Mouse (Mus musculus) stomach, postnatal 0 days (tissue): ENCODE measurements at regions not wholly inside any gene's neighbourhood (a gene's known extent, or its start where the extent isn't known, plus 50 kb on each side); places are given as distances from the start of the nearest gene placed in this dataset.

Experiments
- ATAC-seq: fragments of 200-750 bp; cut with Nextera tagmentation; 2 replicates; pipeline ENCODE4 v1.8.0; 2017; ENCODE audit not compliant: low FRiP score, low TSS enrichment
- DNase-seq: peaks from one replicate; pipeline ENCODE4 v3.0.0-alpha.2; 2016; ENCODE audit warnings: low spot score
- H3K27ac ChIP-seq: fragments of 300-500 bp; sonication (generic); replicated peaks from 2 replicates; pipeline ENCODE4 v1.5.1; 2014; ENCODE audit warnings: mild to moderate bottlenecking, control low read depth
- H3K27me3 ChIP-seq: fragments of 300-500 bp; sonication (generic); 2 replicates; pipeline ENCODE4 v1.6.1; 2014; ENCODE audit warnings: low read length; ENCODE audit not compliant: control insufficient read depth, insufficient read depth
- H3K36me3 ChIP-seq: fragments of 300-500 bp; sonication (generic); 2 replicates; pipeline ENCODE4 v1.6.1; 2014; ENCODE audit warnings: low read length, mixed read lengths; ENCODE audit not compliant: control insufficient read depth, insufficient read depth
- H3K4me1 ChIP-seq: fragments of 300-500 bp; sonication (generic); replicated peaks from 2 replicates; pipeline ENCODE4 v1.6.1; 2014; ENCODE audit warnings: antibody characterized with exemption; ENCODE audit not compliant: control insufficient read depth, insufficient read depth
- H3K4me2 ChIP-seq: fragments of 300-500 bp; sonication (generic); replicated peaks from 2 replicates; pipeline ENCODE4 v1.6.1; 2014; ENCODE audit warnings: low read depth, mild to moderate bottlenecking, control low read depth, moderate library complexity
- H3K4me3 ChIP-seq: fragments of 300-500 bp; sonication (generic); 2 replicates; pipeline ENCODE4 v1.5.1; 2014; ENCODE audit warnings: low read depth, low read length, control low read depth
- H3K9ac ChIP-seq: fragments of 300-500 bp; sonication (generic); 2 replicates; pipeline ENCODE4 v1.6.1; 2014; ENCODE audit warnings: mild to moderate bottlenecking, low read length, control low read depth, mixed read lengths
- H3K9me3 ChIP-seq: fragments of 300-500 bp; sonication (generic); 2 replicates; pipeline ENCODE4 v1.6.1; 2016; ENCODE audit warnings: low read length; ENCODE audit not compliant: control insufficient read depth
- CTCF ChIP-seq: IDR thresholded peaks from 2 replicates; pipeline ENCODE4 v1.5.1; 2016; ENCODE audit warnings: antibody characterized with exemption, low read depth, mild to moderate bottlenecking, moderate library complexity
- EP300 ChIP-seq: optimal IDR thresholded peaks from 2 replicates; pipeline ENCODE3; 2016; ENCODE audit warnings: antibody characterized with exemption
- WGBS: fragments of 180-500 bp; shearing (Covaris S2); extraction: QIAGEN DNeasy Blood & Tissue Kit; methylation state at CpG from one replicate; pipeline ENCODE4 v1.1.7; 2014; 5-methylcytosine and 5-hydroxymethylcytosine counted together

DNA sequence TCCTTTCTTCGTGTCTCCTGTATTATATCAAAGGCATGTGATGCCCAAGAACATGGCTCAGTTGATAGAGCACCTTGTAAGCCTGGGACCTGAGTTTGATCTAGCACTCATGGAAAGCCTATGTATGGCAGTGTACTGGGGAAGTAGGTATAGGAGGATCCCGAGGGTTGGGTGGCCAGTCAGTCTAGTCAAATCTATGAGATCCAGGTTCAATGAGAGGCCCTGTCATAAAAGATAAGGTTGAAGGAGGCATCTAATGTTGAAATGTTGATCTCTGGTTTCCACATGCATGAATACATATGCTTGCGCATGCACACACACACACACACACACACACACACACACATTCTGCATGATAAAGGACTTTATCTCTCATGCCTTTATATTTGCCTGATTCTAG, 178.6 kb upstream of the Map3k1 start:
- TF ChIP-seq CTCF (no peak), EP300 (no peak)
- 90% methylated on average over 3 of the region's 3 CpGs for WGBS
- Histone ChIP-seq H3K27ac (no peak overlapping the region), H3K9me3 (no peaks in the 10 kb centered on the region), H3K4me2 (no peak overlapping the region), H3K36me3 (no peaks in the 10 kb centered on the region), H3K27me3 (no peaks in the 10 kb centered on the region), H3K9ac (no peak overlapping the region), H3K4me1 (no peaks in the 10 kb centered on the region), H3K4me3 (no peak overlapping the region)
- no peak for ATAC-seq
- DNase-seq, result no peak

DNA sequence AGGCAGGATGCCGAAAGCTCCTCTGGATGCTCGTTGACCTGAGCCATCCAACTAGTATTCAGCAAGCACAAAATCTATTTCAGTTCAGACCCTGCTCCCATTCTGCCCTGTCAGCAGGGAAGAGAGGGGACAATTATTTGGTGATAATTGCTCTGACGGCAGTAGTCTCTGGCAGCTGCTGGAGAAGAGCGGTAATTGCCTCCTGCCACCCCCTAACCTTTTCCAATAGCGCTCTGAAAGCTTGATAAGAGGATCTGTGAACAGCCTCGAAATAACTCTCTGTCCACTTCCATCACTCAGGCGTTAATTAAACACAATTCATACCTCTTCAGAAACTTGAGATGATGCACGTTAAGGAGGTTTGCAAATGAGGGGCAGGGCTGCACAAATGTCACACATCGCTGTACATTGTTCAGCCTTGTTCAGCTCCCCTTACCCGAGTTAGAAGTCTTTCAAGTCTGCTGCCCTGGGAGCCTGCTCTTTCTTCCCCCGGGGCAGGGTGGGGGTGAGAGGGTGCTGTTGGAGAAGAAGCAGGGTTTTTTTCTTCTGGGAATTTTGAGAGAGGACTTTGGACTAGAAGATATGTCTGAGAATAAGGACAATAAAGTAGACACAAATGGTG, 182.2 kb upstream of the Map3k1 start:
- TF ChIP-seq EP300, result no peak
- TF ChIP-seq CTCF, result no peak
- DNase-seq (no peak), ATAC-seq (no peak)
- Histone ChIP-seq H3K27ac (no peak overlapping the region), H3K27me3 (no peaks in the 10 kb centered on the region), H3K4me2 (no peak overlapping the region), H3K9me3 (no peaks in the 10 kb centered on the region), H3K36me3 (no peaks in the 10 kb centered on the region), H3K9ac (no peak overlapping the region), H3K4me3 (no peak overlapping the region), H3K4me1 (no peaks in the 10 kb centered on the region)
- WGBS, result 43% methylated on average over 11 of the region's 11 CpGs

DNA sequence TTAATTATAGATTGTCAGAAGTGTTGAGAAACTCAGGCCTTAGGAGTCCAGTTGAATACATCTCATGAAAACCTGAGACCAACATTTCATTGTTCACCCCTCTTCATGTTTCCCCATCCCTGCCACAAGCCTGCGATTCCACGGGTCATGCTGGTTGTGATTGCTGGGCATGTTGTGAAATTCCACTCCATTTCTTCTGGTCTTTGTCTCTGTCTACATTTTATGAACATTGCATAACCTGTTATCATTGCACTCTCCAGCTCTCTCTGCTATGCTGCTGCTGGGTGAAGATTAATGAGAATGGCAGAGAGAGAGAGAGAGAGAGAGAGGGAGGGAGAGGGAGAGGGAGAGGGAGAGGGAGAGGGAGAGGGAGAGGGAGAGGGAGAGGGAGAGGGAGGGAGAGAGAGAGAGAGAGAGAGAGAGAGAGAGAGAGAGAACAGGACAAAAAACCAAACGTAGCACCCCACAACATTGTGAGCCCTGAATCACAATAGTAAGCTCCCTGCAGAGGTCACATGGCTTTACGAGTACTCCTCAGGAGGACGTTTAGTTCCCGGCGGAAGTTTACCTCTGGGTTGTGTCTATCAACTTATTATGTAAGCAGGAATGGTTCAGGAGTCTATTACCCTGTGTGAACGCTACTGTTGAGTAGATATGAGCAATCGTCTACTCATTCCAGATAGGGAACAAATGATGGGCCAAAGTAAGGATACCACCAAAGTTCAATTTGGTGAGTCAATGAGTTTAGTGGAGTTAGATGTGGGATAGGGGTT, 183.5 kb upstream of the Map3k1 start:
- DNase-seq (no peak), ATAC-seq (no peak)
- H3K9me3 ChIP-seq, result no peaks in the 10 kb centered on the region
- H3K4me1 ChIP-seq, result no peaks in the 10 kb centered on the region
- H3K27me3 ChIP-seq, result no peaks in the 10 kb centered on the region
- H3K9ac ChIP-seq, result no peak overlapping the region
- WGBS, result 71% methylated on average over 9 of the region's 9 CpGs
- TF ChIP-seq EP300 (no peak), CTCF (no peak)
- H3K4me2 ChIP-seq, result no peak overlapping the region
- H3K36me3 ChIP-seq, result no peaks in the 10 kb centered on the region
- no peak overlapping the region for H3K27ac ChIP-seq
- no peak overlapping the region for H3K4me3 ChIP-seq

DNA sequence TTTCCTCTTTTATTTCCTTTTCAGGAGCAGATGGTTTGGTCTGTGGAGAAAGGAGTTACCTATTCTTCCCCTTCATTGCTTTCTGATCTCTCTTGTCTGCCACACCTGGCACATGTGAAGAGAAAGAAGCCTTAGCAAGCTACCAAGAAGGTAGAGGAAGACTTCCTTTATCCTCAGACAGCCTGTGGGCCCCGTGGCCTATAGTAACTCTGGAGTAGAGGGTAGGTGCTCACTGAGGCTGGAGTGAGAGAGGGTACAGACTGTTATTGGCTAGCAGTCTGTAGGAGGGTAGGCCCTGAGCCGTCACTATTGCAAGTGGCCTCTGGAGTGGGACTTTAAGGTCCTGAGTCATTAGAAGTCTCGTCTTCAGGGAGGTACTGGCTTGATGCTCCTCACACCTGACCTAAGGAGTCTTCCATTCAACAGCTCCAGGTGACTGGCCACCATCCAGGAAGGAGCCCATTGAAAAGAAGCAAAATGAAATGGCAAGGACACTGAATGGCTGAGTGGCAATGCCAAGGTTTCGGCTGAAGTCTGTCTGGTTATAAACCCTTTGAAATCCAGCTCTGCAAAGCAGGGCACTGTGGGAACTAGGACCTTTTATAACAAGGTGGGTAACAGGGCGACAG, 186.2 kb upstream of the Map3k1 start:
- H3K36me3 ChIP-seq, result no peaks in the 10 kb centered on the region
- ATAC-seq, result no peak
- H3K4me2 ChIP-seq, result no peak overlapping the region
- no peaks in the 10 kb centered on the region for H3K4me1 ChIP-seq
- no peaks in the 10 kb centered on the region for H3K27me3 ChIP-seq
- no peak overlapping the region for H3K9ac ChIP-seq
- TF ChIP-seq CTCF, result no peak
- TF ChIP-seq EP300, result no peak
- DNase-seq, result no peak
- no peak overlapping the region for H3K27ac ChIP-seq
- H3K9me3 ChIP-seq, result no peaks in the 10 kb centered on the region
- WGBS, result 86% methylated on average over 5 of the region's 5 CpGs
- H3K4me3 ChIP-seq, result no peak overlapping the region

DNA sequence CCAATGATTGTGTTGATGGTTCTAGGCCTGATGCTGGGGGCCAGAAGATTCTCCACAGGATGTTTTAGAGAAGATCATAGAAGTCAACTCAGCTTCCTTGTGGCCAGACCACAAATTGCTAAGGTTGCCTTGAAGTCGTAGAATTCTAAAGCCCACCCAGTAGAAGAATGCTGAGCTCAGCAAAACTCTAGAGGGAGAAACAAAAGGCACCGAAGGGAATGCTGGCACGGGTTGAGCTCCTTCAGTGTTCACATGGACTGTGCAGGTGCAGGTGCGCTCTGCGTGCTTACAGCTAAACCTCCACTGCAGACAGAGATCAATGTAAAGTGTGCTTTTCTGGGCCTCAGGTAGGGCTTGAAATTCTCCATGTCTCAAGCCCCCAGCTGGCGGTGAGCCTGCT, 186.9 kb upstream of the Map3k1 start:
- DNase-seq, result no peak

DNA sequence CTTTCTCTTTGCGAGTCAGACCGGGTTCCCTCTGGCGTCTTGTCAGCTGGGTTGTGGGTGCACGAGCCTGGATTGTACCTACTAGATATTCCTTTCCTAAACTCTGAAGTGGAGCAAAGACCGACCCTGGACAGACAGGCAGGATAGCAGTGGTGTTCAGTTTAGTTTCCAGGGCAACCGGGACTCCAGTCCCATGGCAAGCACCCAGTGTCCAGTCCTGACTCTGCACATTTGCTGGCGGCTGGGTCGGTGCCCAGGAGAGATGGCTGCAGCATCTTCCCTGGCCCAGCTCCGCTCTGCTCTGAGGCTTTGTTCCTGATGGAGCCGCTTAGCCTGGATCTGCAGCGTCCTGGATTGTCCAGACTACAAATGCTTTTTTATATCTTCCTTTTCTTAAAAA, 188.1 kb upstream of the Map3k1 start:
- H3K4me1 ChIP-seq, result no peaks in the 10 kb centered on the region
- no peak overlapping the region for H3K4me2 ChIP-seq
- WGBS, result 56% methylated on average over 11 of the region's 11 CpGs
- no peak overlapping the region for H3K27ac ChIP-seq
- no peaks in the 10 kb centered on the region for H3K27me3 ChIP-seq
- ATAC-seq, result no peak
- TF ChIP-seq CTCF (no peak), EP300 (no peak)
- DNase-seq, result no peak
- no peak overlapping the region for H3K4me3 ChIP-seq
- no peaks in the 10 kb centered on the region for H3K36me3 ChIP-seq
- H3K9ac ChIP-seq, result no peak overlapping the region
- no peaks in the 10 kb centered on the region for H3K9me3 ChIP-seq

More for the DNA sequence above, 186.9 kb upstream of the Map3k1 start:
- Histone ChIP-seq H3K4me1 (no peaks in the 10 kb centered on the region), H3K9ac (no peak overlapping the region), H3K4me3 (no peak overlapping the region), H3K4me2 (no peak overlapping the region), H3K36me3 (no peaks in the 10 kb centered on the region), H3K27me3 (no peaks in the 10 kb centered on the region), H3K27ac (no peak overlapping the region), H3K9me3 (no peaks in the 10 kb centered on the region)
- no peak for ATAC-seq
- TF ChIP-seq EP300 (no peak), CTCF (no peak)
- 70% methylated on average over 6 of the region's 6 CpGs for WGBS
